Mouse (Mus musculus) C2C12 (cell line): ENCODE measurements around the gene Adam10.

ENCODE experiments used
- CEBPB ChIP-seq: IDR thresholded peaks from one replicate; pipeline ENCODE4 v1.6.1; 2011; ENCODE audit warnings: low read depth, mild to moderate bottlenecking, control low read depth, moderate library complexity
- CTCF ChIP-seq: IDR thresholded peaks from one replicate; pipeline ENCODE4 v1.5.1; 2011; ENCODE audit not compliant: control insufficient read depth, insufficient read depth, insufficient read length
- MAX ChIP-seq: IDR thresholded peaks from one replicate; pipeline ENCODE4 v1.6.1; 2011; ENCODE audit warnings: mild to moderate bottlenecking, control low read depth
- MYOG ChIP-seq: IDR thresholded peaks from one replicate; pipeline ENCODE4 v1.6.1; 2011; ENCODE audit not compliant: control insufficient read depth, insufficient read length; ENCODE audit errors: extremely low read depth
- USF1 ChIP-seq: IDR thresholded peaks from one replicate; pipeline ENCODE4 v1.6.1; 2011; ENCODE audit warnings: low read depth, mild to moderate bottlenecking, control low read depth, moderate library complexity

- TF ChIP-seq CTCF: no peak
- TF ChIP-seq CEBPB: no peak
- no peak for TF ChIP-seq MAX
- TF ChIP-seq USF1: no peak
- TF ChIP-seq MYOG: no peak
Measured at GRCm38 (mm10) chr9:70801761-70802160, 123.0 kb downstream of the Adam10 start.
